Mouse (Mus musculus): ENCODE data around the gene Capn13.

DNA sequence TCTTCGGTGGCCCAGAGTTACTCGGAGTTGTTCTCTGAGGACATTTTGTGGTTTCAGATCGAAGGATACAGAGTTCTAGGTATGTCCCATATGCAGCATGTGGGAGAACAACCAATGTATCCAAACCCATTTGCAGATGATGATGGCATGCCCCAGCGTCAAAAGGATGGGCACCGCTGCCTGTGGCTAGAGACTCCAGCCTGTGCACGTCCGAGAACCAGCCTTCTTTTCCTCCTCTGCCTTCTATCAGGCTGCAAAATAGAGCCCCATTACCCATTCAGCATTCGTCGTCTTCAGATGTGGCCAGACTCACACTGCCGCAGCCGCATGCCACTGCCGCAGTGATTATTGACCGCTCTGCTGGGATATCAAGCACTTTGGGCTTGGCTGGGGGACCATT, 97.0 kb downstream of the Capn13 start:
- TF ChIP-seq CTCF (IDR thresholded peaks at IDR 0.05; ENCODE audit: low read depth) (no peak), EP300 (optimal IDR thresholded peaks at IDR 0.05) (no peak)

Measured in stomach, postnatal 0 days (tissue).